Mouse (Mus musculus): Measurements from ENCODE around the gene Plrg1. TPM values are rescaled to one million over a fixed set of nuclear protein-coding genes. Genes with fewer than 3 reads are reported as not detected.

The Plrg1 gene
- total RNA-seq, 2 experiments from 2014 or later: 47.4 to 51.3 TPM

Other genes starting within 250 kb of the Plrg1 start
- gene Rbm46, start 179.0 kb upstream of the Plrg1 start, total RNA-seq (2021): under 1 TPM; 0.36 to 0.76 TPM
- gene Lrat, start 151.5 kb upstream of the Plrg1 start, total RNA-seq (2021): under 1 TPM in 1 of 2 experiments, not detected in 1; 0.07 TPM
- gene Fgg, start 47.8 kb upstream of the Plrg1 start, total RNA-seq (2021): 1 to 10 TPM in 1 of 2 experiments, not detected in 1; 3.2 TPM
- gene Fga, start 29.4 kb upstream of the Plrg1 start, total RNA-seq (2021): 1 to 10 TPM in 1 of 2 experiments, not detected in 1; 3.8 TPM
- 1 to 10 TPM in 1 of 2 experiments, not detected in 1; 1.1 TPM for gene Fgb, start 5.7 kb upstream of the Plrg1 start, total RNA-seq (2021)
- gene Dchs2, start 72.4 kb downstream of the Plrg1 start, total RNA-seq (2021): under 1 TPM; 0.46 to 0.73 TPM